In the genomic region with DNA sequence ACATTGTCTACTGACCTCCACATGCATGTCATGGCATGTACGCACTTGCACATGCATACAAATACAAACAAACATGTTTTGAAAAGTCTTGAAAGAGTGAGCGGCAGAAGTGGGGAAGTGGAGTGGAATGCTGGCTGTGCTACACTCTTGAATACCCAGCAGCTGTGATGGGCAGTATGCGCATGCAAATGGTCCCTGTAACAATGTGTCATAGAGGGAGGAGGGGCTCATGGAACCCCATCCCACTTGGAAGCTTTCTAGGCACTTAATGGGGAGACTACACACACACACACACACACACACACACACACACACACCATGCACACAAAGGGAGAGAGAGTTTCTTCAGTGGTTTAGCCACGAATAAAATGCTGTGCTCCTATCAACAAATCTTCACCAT, we compare ENCODE assay signal across 27 mouse cellular contexts. TPM values are rescaled to one million over a fixed set of nuclear protein-coding genes. Genes with fewer than 3 reads are reported as not detected.
DNase-seq lines count a peak whose midpoint lies in the region; ATAC-seq lines count a peak whose summit lies in the region.
"Had no signal": no experiment of that assay in that cellular context is flagged by ENCODE, and none has a peak within 500 bp of the region (broad histone marks: within the 10 kb centered on the region; RNA-seq: fewer than 3 reads in every experiment).

No protein-coding gene starts in this region.

- no peaks in the 10 kb centered on the region for H3K4me1 ChIP-seq in forebrain, embryonic 14.5 days (ENCODE audit: control insufficient read depth, insufficient read depth, low read length)
- peaks cover 6% of the 10 kb centered on the region for H3K4me1 ChIP-seq in forebrain, embryonic 12.5 days
- no peaks in the 10 kb centered on the region for H3K4me1 ChIP-seq in hindbrain, embryonic 11.5 days (replicated peaks; ENCODE audit: control insufficient read depth, insufficient read depth, low read length)
- H3K4me1 ChIP-seq in hindbrain, embryonic 13.5 days (replicated peaks), result no peaks in the 10 kb centered on the region
- peaks cover 6% of the 10 kb centered on the region for H3K4me1 ChIP-seq in midbrain, embryonic 12.5 days
- H3K4me1 ChIP-seq in midbrain, embryonic 16.5 days (ENCODE audit: control insufficient read depth, insufficient read depth, low read length), result no peaks in the 10 kb centered on the region
- H3K4me1 ChIP-seq: embryonic facial prominence, embryonic 13.5 days; embryonic facial prominence, embryonic 15.5 days had no signal

- no peak overlapping the region for H3K9ac ChIP-seq in forebrain, embryonic 14.5 days (ENCODE audit: low read length)
- no peak overlapping the region for H3K9ac ChIP-seq in forebrain, embryonic 12.5 days
- no peak overlapping the region for H3K9ac ChIP-seq in hindbrain, embryonic 11.5 days (ENCODE audit: low read depth, low read length)
- no peak overlapping the region for H3K9ac ChIP-seq in hindbrain, embryonic 13.5 days
- no peak overlapping the region for H3K9ac ChIP-seq in midbrain, embryonic 12.5 days (replicated peaks)
- no peak overlapping the region for H3K9ac ChIP-seq in midbrain, embryonic 16.5 days (ENCODE audit: low read depth, low read length)
- H3K9ac ChIP-seq: embryonic facial prominence, embryonic 13.5 days; embryonic facial prominence, embryonic 15.5 days; forebrain, embryonic 13.5 days had no signal

- H3K27ac ChIP-seq in forebrain, embryonic 14.5 days (ENCODE audit: low read depth, low read length), result no peak overlapping the region
- H3K27ac ChIP-seq in forebrain, embryonic 12.5 days, result no peak overlapping the region
- no peak overlapping the region for H3K27ac ChIP-seq in hindbrain, embryonic 11.5 days (ENCODE audit: low read depth, low read length)
- no peak overlapping the region for H3K27ac ChIP-seq in hindbrain, embryonic 13.5 days
- no peak overlapping the region for H3K27ac ChIP-seq in midbrain, embryonic 12.5 days (replicated peaks)
- H3K27ac ChIP-seq in midbrain, embryonic 16.5 days (ENCODE audit: low read length), result no peak overlapping the region
- H3K27ac ChIP-seq: embryonic facial prominence, embryonic 13.5 days; embryonic facial prominence, embryonic 15.5 days; forebrain, embryonic 10.5 days; forebrain, embryonic 13.5 days had no signal

- DNase-seq in forebrain, embryonic 14.5 days (ENCODE audit: low spot score), result peak; percentile 19
- peak; percentile 22 for DNase-seq in hindbrain, embryonic 11.5 days (ENCODE audit: low spot score)
- DNase-seq: adrenal gland, adult 8-10 months; adrenal gland, postnatal 14 days; adrenal gland, postnatal 36 days; B cell, adult 2 months; cerebellum, adult 11 months; cerebellum, adult 18-20 months; cerebellum, adult 8-10 months; cerebellum, adult 9-11 months; cerebellum, postnatal 14 days; cerebellum, postnatal 36 days; embryo, embryonic 11 days had no signal

- H3K27me3 ChIP-seq in forebrain, embryonic 14.5 days (replicated peaks; ENCODE audit: control insufficient read depth, insufficient read depth, low read length), result no peaks in the 10 kb centered on the region
- H3K27me3 ChIP-seq in forebrain, embryonic 12.5 days, result no peaks in the 10 kb centered on the region
- H3K27me3 ChIP-seq in hindbrain, embryonic 11.5 days (ENCODE audit: control insufficient read depth, insufficient read depth, low read length), result no peaks in the 10 kb centered on the region
- H3K27me3 ChIP-seq in hindbrain, embryonic 13.5 days, result no peaks in the 10 kb centered on the region
- H3K27me3 ChIP-seq in midbrain, embryonic 12.5 days, result no peaks in the 10 kb centered on the region
- H3K27me3 ChIP-seq in midbrain, embryonic 16.5 days (ENCODE audit: control insufficient read depth, insufficient read depth, low read depth, low read length), result no peaks in the 10 kb centered on the region
- H3K27me3 ChIP-seq: embryonic facial prominence, embryonic 13.5 days; embryonic facial prominence, embryonic 15.5 days; forebrain, embryonic 13.5 days had no signal

- no peaks in the 10 kb centered on the region for H3K36me3 ChIP-seq in forebrain, embryonic 14.5 days (ENCODE audit: control insufficient read depth, insufficient read depth, low read length)
- no peaks in the 10 kb centered on the region for H3K36me3 ChIP-seq in forebrain, embryonic 12.5 days (replicated peaks)
- H3K36me3 ChIP-seq in hindbrain, embryonic 11.5 days (ENCODE audit: control insufficient read depth, insufficient read depth, low read length), result no peaks in the 10 kb centered on the region
- H3K36me3 ChIP-seq in hindbrain, embryonic 13.5 days, result no peaks in the 10 kb centered on the region
- H3K36me3 ChIP-seq in midbrain, embryonic 12.5 days, result no peaks in the 10 kb centered on the region
- no peaks in the 10 kb centered on the region for H3K36me3 ChIP-seq in midbrain, embryonic 16.5 days (ENCODE audit: control insufficient read depth, insufficient read depth, low read length)
- H3K36me3 ChIP-seq: embryonic facial prominence, embryonic 13.5 days; embryonic facial prominence, embryonic 15.5 days; forebrain, embryonic 10.5 days; G1E had no signal

- no peak overlapping the region for H3K4me2 ChIP-seq in forebrain, embryonic 14.5 days (ENCODE audit: low read length)
- H3K4me2 ChIP-seq in forebrain, embryonic 12.5 days, result no peak overlapping the region
- no peak overlapping the region for H3K4me2 ChIP-seq in hindbrain, embryonic 11.5 days (replicated peaks; ENCODE audit: low read depth, low read length)
- H3K4me2 ChIP-seq in hindbrain, embryonic 13.5 days, result no peak overlapping the region
- no peak overlapping the region for H3K4me2 ChIP-seq in midbrain, embryonic 12.5 days (replicated peaks)
- H3K4me2 ChIP-seq in midbrain, embryonic 16.5 days (ENCODE audit: low read length), result no peak overlapping the region
- H3K4me2 ChIP-seq: embryonic facial prominence, embryonic 13.5 days; embryonic facial prominence, embryonic 15.5 days; forebrain, embryonic 13.5 days had no signal

- no peaks in the 10 kb centered on the region for H3K9me3 ChIP-seq in forebrain, embryonic 14.5 days (replicated peaks; ENCODE audit: control insufficient read depth, low read length)
- H3K9me3 ChIP-seq in forebrain, embryonic 12.5 days, result no peaks in the 10 kb centered on the region
- H3K9me3 ChIP-seq in hindbrain, embryonic 11.5 days (ENCODE audit: control insufficient read depth, low read length), result no peaks in the 10 kb centered on the region
- no peaks in the 10 kb centered on the region for H3K9me3 ChIP-seq in hindbrain, embryonic 13.5 days
- H3K9me3 ChIP-seq in midbrain, embryonic 12.5 days, result no peaks in the 10 kb centered on the region
- no peaks in the 10 kb centered on the region for H3K9me3 ChIP-seq in midbrain, embryonic 16.5 days (replicated peaks; ENCODE audit: control insufficient read depth, low read length, poor library complexity, severe bottlenecking)
- H3K9me3 ChIP-seq: embryonic facial prominence, embryonic 13.5 days; embryonic facial prominence, embryonic 15.5 days; forebrain, embryonic 13.5 days; G1E had no signal

- 0 out of 2 replicates have a peak, but pooled peaks have one; percentile 54 for ATAC-seq in forebrain, embryonic 14.5 days
- no peak for ATAC-seq in forebrain, embryonic 12.5 days (ENCODE audit: low FRiP score)
- ATAC-seq in hindbrain, embryonic 11.5 days (ENCODE audit: low FRiP score), result no peak
- ATAC-seq in hindbrain, embryonic 13.5 days (ENCODE audit: low FRiP score), result no peak
- ATAC-seq in midbrain, embryonic 12.5 days (ENCODE audit: low FRiP score, low read depth), result 0 out of 2 replicates have a peak, but pooled peaks have one; percentile 47
- no peak for ATAC-seq in midbrain, embryonic 16.5 days
- ATAC-seq: activated CD4-positive, CD25-positive, alpha-beta regulatory T cell, adult 4 months; CD4-positive, CD25-positive, alpha-beta regulatory T cell, adult 4 months; forebrain, embryonic 13.5 days; forebrain, embryonic 16.5 days; Patski had no signal

- 53% methylated on average over 4 of the region's 4 CpGs for WGBS in forebrain, embryonic 14.5 days
- 54% methylated on average over 4 of the region's 4 CpGs for WGBS in forebrain, embryonic 12.5 days
- 76% methylated on average over 4 of the region's 4 CpGs for WGBS in hindbrain, embryonic 11.5 days
- WGBS in hindbrain, embryonic 13.5 days, result 52% methylated on average over 4 of the region's 4 CpGs
- 73% methylated on average over 4 of the region's 4 CpGs for WGBS in midbrain, embryonic 12.5 days
- WGBS in midbrain, embryonic 16.5 days, result 51% methylated on average over 4 of the region's 4 CpGs

- H3K4me3 ChIP-seq in forebrain, embryonic 14.5 days (ENCODE audit: low read depth, low read length), result no peak overlapping the region
- no peak overlapping the region for H3K4me3 ChIP-seq in forebrain, embryonic 12.5 days (replicated peaks)
- no peak overlapping the region for H3K4me3 ChIP-seq in hindbrain, embryonic 11.5 days (ENCODE audit: low read depth, low read length)
- H3K4me3 ChIP-seq in hindbrain, embryonic 13.5 days, result no peak overlapping the region
- H3K4me3 ChIP-seq in midbrain, embryonic 12.5 days, result no peak overlapping the region
- H3K4me3 ChIP-seq in midbrain, embryonic 16.5 days (ENCODE audit: low read depth, low read length), result no peak overlapping the region
- H3K4me3 ChIP-seq: embryonic facial prominence, embryonic 13.5 days; embryonic facial prominence, embryonic 15.5 days; erythroblast, embryonic 14.5 days; forebrain, embryonic 10.5 days; forebrain, embryonic 13.5 days had no signal

RNA-seq across cellular contexts. Expression of a gene that starts 39.9 kb away (rescaled TPM):
- polyA plus RNA-seq in forebrain, embryonic 14.5 days (2014; fragmentation: Nextera tagmentation; extraction: Ambion mirVana), result 35.2 and 40.0 TPM in 2 replicates
- polyA plus RNA-seq in forebrain, embryonic 12.5 days (2016; fragmentation: Nextera tagmentation; extraction: Ambion mirVana), result 51.2 and 64.4 TPM in 2 replicates
- polyA plus RNA-seq in hindbrain, embryonic 11.5 days (2014; fragmentation: Nextera tagmentation; extraction: Ambion mirVana), result 83.1 and 89.8 TPM in 2 replicates
- 53.8 and 76.0 TPM in 2 replicates for polyA plus RNA-seq in hindbrain, embryonic 13.5 days (2015; fragmentation: Nextera tagmentation; extraction: Ambion mirVana)
- polyA plus RNA-seq in midbrain, embryonic 12.5 days (2016; fragmentation: Nextera tagmentation; extraction: Ambion mirVana), result 90.6 and 100 TPM in 2 replicates
- 53.9 and 66.7 TPM in 2 replicates for polyA plus RNA-seq in midbrain, embryonic 16.5 days (2015; fragmentation: Nextera tagmentation; extraction: Ambion mirVana)
- polyA plus RNA-seq: activated CD4-positive, CD25-positive, alpha-beta regulatory T cell, adult 4 months; CD4-positive, CD25-positive, alpha-beta regulatory T cell, adult 4 months; erythroblast, embryonic 14.5 days; G1E had no signal

Comparison
In these comparisons a context has a peak if more than half of its experiments do, and no peak if none do; other contexts are left out.
1. ATAC-seq: peak in forebrain, embryonic 14.5 days (single experiment) and midbrain, embryonic 12.5 days (single experiment); none in forebrain, embryonic 12.5 days (single experiment), hindbrain, embryonic 11.5 days (single experiment), hindbrain, embryonic 13.5 days (single experiment) and midbrain, embryonic 16.5 days (single experiment).